Mouse (Mus musculus): ENCODE results near the gene Mplkip.

The Mplkip gene

DNA sequence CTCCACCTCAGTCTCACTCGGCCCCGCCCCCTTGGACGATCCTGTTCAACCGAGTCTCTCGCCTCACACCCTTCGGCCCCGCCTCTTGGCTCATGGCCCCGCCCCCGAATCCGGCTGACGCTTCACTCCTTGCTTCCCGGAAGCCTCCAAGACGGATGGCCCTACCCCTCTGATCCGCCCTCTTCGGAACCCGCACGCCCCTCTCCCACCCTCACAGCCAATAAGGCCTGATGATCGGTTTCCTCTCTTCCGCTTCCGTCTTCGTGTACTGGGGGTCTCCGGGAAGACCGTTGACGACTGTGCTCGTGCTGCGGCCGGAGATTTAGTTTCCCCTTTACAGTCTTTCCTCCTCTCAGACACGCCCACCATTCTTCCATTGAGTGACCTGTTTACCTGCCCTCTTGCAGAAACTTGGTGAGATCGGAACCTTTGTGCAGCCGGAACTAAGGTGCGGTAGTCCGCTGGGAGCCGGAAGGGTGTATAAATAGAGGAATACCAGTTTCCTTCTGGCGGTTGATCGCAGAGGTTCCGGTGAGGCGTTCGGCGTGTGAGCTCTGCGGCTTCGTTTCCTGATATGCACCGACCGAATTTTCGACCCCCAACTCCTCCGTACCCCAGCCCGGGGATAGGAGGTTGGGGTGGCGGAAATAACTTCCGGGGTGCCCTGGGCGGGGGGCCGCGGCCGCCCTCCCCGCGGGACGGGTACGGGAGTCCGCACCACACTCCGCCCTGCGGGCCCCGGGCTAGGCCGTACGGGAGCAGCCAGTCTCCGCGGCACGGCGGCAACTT is at the start of gene Mplkip, which contains the start of gene Sugct:
TSS of gene Mplkip (plus strand) at position 282 of the 789 bp plus-strand sequence.
TSS of gene Sugct (minus strand) at position 643 of the 789 bp plus-strand sequence.
- peak; percentile 100 for DNase-seq (ENCODE audit: low read depth, low spot score)

GRCm38 (mm10) chr13:17667380-17667779 is 27.6 kb upstream of the Mplkip start:
- DNase-seq (ENCODE audit: low read depth, low spot score): no peak

- no peak for DNase-seq (ENCODE audit: low read depth, low spot score)
Observed at GRCm38 (mm10) chr13:17671122-17671521, 23.9 kb upstream of the Mplkip start.

GRCm38 (mm10) chr13:17689461-17689860 is 5.5 kb upstream of the Mplkip start:
- DNase-seq (ENCODE audit: low read depth, low spot score): no peak

- no peak for DNase-seq (ENCODE audit: low read depth, low spot score)
Observed at GRCm38 (mm10) chr13:17690686-17691085, 4.3 kb upstream of the Mplkip start.

GRCm38 (mm10) chr13:17691436-17691835 is 3.6 kb upstream of the Mplkip start:
- no peak for DNase-seq (ENCODE audit: low read depth, low spot score)

DNA sequence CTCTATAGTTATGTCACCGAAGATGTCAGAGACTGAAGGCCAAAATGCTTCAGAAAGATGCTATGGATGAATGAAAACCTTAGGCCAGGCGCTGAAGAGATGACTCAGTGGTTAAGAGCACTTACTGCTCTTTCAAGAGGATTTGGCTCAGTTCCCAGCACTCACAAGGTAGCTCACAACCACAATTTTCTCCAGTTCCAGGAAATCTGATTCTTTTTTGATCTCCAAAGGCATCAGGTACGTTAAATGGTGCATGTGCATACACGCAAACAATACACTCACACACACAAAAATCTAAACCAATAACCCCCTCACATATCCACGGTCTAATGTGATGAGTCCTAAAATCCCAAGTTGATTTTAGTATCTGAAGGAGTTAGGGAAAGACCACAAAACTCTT is 1.2 kb upstream of the Mplkip start:
- DNase-seq (ENCODE audit: low read depth, low spot score): peak; percentile 35

DNA sequence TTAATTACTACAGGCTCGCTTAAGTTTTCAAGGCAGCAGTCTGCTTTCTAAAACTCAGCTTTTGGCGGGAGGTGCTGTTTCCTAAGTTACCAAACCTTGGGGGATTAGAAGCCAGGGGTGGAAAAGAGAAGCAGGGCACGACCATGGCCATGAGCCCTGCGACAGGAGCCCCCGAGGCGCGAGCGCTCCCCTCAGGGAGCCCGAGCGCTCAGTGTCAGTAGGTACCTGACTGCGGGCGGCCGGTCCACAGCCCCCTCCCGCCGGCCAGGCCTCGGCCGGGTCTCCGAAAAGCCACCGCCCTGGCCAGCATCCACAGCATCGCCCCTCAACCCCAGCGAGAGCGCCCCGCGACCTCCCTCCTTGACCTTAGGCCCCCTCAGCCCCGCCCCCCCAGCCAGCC is 578 bp upstream of the Mplkip start:
- DNase-seq (ENCODE audit: low read depth, low spot score): no peak

- no peak for DNase-seq (ENCODE audit: low read depth, low spot score)
Observed at GRCm38 (mm10) chr13:17695898-17696580, 1.0 kb downstream of the Mplkip start.

DNA sequence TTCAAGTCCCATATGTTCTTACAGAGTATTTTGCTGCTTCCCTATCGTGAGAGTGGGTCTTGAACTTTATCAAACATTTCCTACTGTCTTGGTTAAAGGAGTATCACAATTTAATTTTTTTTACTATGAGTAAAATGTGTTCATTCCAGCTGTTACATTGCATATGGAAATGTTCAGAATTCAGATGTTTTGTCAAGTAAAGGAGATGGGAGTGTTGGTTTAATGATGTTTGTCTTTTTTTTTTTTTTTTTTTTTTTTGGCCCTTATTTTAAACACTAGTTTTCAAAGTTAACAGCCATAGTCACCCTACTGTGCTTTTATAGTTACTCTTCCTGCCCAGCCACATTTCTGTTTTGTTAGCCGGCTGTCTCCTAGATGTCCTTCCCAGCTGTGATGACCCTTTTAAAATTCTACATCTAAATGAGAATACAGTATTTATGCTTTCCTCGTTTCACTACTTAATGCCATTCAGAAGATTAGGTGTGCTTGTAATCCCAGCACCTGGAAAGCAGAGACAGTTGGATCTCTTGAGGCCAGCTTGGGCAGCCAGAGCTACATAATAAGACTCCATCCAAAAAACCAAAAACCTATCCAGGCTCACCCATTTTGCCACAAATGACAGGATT is 5.2 kb downstream of the Mplkip start:
- DNase-seq (ENCODE audit: low read depth, low spot score): no peak

- DNase-seq (ENCODE audit: low read depth, low spot score): no peak
Observed at GRCm38 (mm10) chr13:17701322-17701721, 6.3 kb downstream of the Mplkip start.

DNA sequence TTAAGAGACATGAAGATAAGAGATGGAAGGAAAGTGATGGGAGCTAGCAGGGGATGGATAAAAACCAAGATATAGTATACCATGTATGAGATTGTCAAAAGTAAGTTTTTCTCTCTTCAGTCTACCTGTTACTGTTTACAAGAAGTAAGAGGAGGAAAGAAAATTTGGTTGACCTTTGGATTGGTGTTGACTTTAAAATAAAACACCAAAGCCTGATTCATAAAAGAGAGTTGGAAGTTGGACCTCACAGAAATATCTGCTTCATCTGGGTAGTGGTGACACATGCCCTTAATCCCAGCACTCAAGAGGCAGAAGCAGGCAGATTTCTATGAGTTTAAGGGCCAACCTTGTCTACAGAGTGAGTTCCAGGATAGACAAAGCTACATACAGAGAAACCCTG is 7.3 kb downstream of the Mplkip start:
- no peak for DNase-seq (ENCODE audit: low read depth, low spot score)

- no peak for DNase-seq (ENCODE audit: low read depth, low spot score)
Observed at GRCm38 (mm10) chr13:17705188-17705826, 10.3 kb downstream of the Mplkip start.

- no peak for DNase-seq (ENCODE audit: low read depth, low spot score)
Observed at GRCm38 (mm10) chr13:17708784-17709311, 13.9 kb downstream of the Mplkip start.

DNA sequence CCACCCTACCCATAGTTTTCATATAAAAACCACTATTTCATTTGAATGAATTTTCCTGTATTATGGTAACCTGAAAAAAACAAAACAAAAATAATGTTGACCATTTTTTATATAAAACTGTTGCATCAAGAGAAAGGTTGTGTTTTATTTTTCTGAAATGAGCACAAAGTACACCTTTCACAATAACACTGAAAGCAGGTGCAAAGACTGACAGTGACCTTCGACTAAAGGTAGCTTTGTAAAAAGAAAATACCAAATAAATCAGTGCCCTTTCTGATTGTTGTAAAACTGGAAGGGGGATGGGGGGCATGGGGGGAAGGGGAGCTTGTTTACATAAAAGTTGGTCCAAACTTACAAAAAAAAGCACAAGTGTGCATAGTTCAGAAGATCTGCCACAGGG is 22.4 kb downstream of the Mplkip start:
- DNase-seq (ENCODE audit: low read depth, low spot score): no peak

GRCm38 (mm10) chr13:17727922-17728321 is 32.9 kb downstream of the Mplkip start:
- DNase-seq (ENCODE audit: low read depth, low spot score): no peak

DNA sequence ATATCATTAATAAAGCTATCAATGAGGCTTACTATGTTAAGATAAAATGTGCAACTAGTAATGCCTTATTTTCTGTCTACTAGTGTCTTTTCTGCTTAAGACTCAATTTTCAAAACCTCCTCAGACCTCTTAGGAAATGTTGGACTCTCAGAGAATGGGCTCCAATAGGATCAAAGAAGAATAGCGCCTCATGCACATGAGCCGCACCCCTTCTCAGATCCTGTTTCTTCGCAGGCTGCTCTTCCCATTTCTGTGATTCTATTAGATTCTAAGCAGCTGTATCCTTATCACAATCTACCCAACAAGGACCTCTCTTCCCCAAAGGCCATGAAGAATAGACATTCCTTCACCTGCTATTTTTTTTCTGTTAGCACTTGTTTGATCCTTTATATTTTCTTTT is 33.8 kb downstream of the Mplkip start:
- DNase-seq (ENCODE audit: low read depth, low spot score): no peak
